Mouse (Mus musculus): Measurements from ENCODE around the gene Ccdc73. TPM values are rescaled to one million over a fixed set of nuclear protein-coding genes. Genes with fewer than 3 reads are reported as not detected.

Ccdc73 gene
- total and polyA plus RNA-seq, 3 experiments = 0.08 to 0.43 TPM; not detected in 1

GRCm38 (mm10) chr2:105037956-105038569 is 170.5 kb downstream of the Ccdc73 start:
- H3K4me3 ChIP-seq (ENCODE audit: control insufficient read depth in 1 of 2, insufficient read depth in 1 of 2, low read depth in 2 of 2, low read length in 2 of 2) = no peak overlapping the region
- no peak for DNase-seq (ENCODE audit: low read depth, low spot score)
- H3K4me1 ChIP-seq (ENCODE audit: control insufficient read depth in 1 of 2, insufficient read depth in 2 of 2, low read length in 2 of 2) = peaks cover 0 to 3% of the 10 kb centered on the region in 2 experiments; a peak in 1 of 4 replicates
- no peaks in the 10 kb centered on the region for H3K79me2 ChIP-seq (ENCODE audit: control insufficient read depth, insufficient read depth, low read length, poor library complexity)
- H3K27me3 ChIP-seq (ENCODE audit: control insufficient read depth in 1 of 2, insufficient read depth in 2 of 2, low read length in 2 of 2) = peaks cover 8 to 19% of the 10 kb centered on the region in 2 experiments
- peaks cover 0 to 5% of the 10 kb centered on the region in 2 experiments; a peak in 2 of 4 replicates for H3K36me3 ChIP-seq (ENCODE audit: control insufficient read depth in 1 of 2, insufficient read depth in 2 of 2, low read length in 2 of 2)
- H3K9me3 ChIP-seq (replicated peaks; ENCODE audit: insufficient read depth, low read length) = no peaks in the 10 kb centered on the region
- H3K9ac ChIP-seq (ENCODE audit: control insufficient read depth, low read depth, low read length, poor library complexity, severe bottlenecking) = no peak overlapping the region
- TF ChIP-seq CHD1 (IDR thresholded peaks at IDR 0.05; ENCODE audit: low read depth, low read length) (no peak), MYB (IDR thresholded peaks at IDR 0.05; ENCODE audit: low read depth, low read length) (no peak), NELFE (IDR thresholded peaks at IDR 0.05; ENCODE audit: low read depth, low read length) (no peak), ETS1 (IDR thresholded peaks at IDR 0.05; ENCODE audit: low read depth, low read length) (no peak), TBP (IDR thresholded peaks at IDR 0.05; ENCODE audit: low read depth, low read length) (no peak), ZKSCAN1 (IDR thresholded peaks at IDR 0.05; ENCODE audit: low read depth, low read length) (no peak), UBTF (IDR thresholded peaks at IDR 0.05; ENCODE audit: borderline replicate concordance, insufficient read depth, low read depth, low read length) (no peak), BHLHE40 (IDR thresholded peaks at IDR 0.05; ENCODE audit: borderline replicate concordance, low read depth, low read length) (no peak), MYC (IDR thresholded peaks at IDR 0.05; ENCODE audit: low read depth, low read length) (no peak), ZC3H11A (IDR thresholded peaks at IDR 0.05; ENCODE audit: low read depth, low read length) (no peak)
- H3K27ac ChIP-seq (ENCODE audit: control insufficient read depth, low read depth, low read length) = no peak overlapping the region

DNA sequence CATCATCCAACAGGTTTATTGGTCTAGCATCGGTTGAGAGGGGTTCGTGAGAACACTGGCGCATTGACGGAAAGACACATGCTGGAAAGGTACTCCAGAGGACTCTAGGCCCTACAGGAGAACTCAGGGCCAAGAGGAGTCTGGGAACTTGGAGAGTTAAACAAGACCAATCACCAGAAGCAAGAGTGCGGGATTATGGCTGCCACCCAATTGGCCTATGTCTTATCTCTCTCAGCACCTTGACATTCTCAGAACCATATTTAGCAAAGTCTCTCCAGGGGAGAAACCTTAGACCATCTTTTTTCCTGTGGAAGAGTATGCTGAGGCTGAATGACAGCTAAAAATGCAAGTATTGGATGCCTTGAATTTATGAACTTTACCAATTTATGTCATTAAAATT is 171.3 kb downstream of the Ccdc73 start:
- Histone ChIP-seq H3K79me2 (ENCODE audit: control insufficient read depth, insufficient read depth, low read length, poor library complexity) (no peaks in the 10 kb centered on the region), H3K27me3 (ENCODE audit: control insufficient read depth in 1 of 2, insufficient read depth in 2 of 2, low read length in 2 of 2) (peaks cover 8 to 18% of the 10 kb centered on the region in 2 experiments), H3K4me3 (ENCODE audit: control insufficient read depth in 1 of 2, insufficient read depth in 1 of 2, low read depth in 2 of 2, low read length in 2 of 2) (no peak overlapping the region), H3K27ac (ENCODE audit: control insufficient read depth, low read depth, low read length) (no peak overlapping the region), H3K36me3 (ENCODE audit: control insufficient read depth in 1 of 2, insufficient read depth in 2 of 2, low read length in 2 of 2) (peaks cover 0 to 5% of the 10 kb centered on the region in 2 experiments; a peak in 2 of 4 replicates), H3K9me3 (replicated peaks; ENCODE audit: insufficient read depth, low read length) (no peaks in the 10 kb centered on the region), H3K4me1 (ENCODE audit: control insufficient read depth in 1 of 2, insufficient read depth in 2 of 2, low read length in 2 of 2) (peaks cover 0 to 3% of the 10 kb centered on the region in 2 experiments; a peak in 1 of 4 replicates), H3K9ac (ENCODE audit: control insufficient read depth, low read depth, low read length, poor library complexity, severe bottlenecking) (no peak overlapping the region)
- no peak for TF ChIP-seq SMC3 (IDR thresholded peaks at IDR 0.05; ENCODE audit: low read depth, low read length)
- TF ChIP-seq GATA1 (IDR thresholded peaks at IDR 0.05; ENCODE audit: low read depth, low read length) = peak; percentile 52
- TF ChIP-seq ELF1 (IDR thresholded peaks at IDR 0.05; ENCODE audit: low read depth, low read length) = no peak
- TF ChIP-seq NELFE (IDR thresholded peaks at IDR 0.05; ENCODE audit: low read depth, low read length) = no peak
- TF ChIP-seq ZNF384 (IDR thresholded peaks at IDR 0.05; ENCODE audit: low read depth, low read length) = no peak
- TF ChIP-seq POLR2A (IDR thresholded peaks at IDR 0.05; ENCODE audit: control insufficient read depth in 1 of 2, insufficient read depth in 1 of 2, low read depth in 1 of 2, low read length in 2 of 2, poor library complexity in 1 of 2) = no peak
- no peak for TF ChIP-seq MXI1 (IDR thresholded peaks at IDR 0.05; ENCODE audit: low read depth, low read length)
- no peak for TF ChIP-seq NRF1 (IDR thresholded peaks at IDR 0.05; ENCODE audit: insufficient read depth, low read depth, low read length, poor library complexity, severe bottlenecking)
- TF ChIP-seq USF1 (IDR thresholded peaks at IDR 0.05; ENCODE audit: low read depth, low read length) = no peak
- no peak for TF ChIP-seq MAZ (IDR thresholded peaks at IDR 0.05; ENCODE audit: low read depth, low read length)
- TF ChIP-seq EP300 (IDR thresholded peaks at IDR 0.05; ENCODE audit: low read depth in 1 of 2, low read length in 2 of 2) = peak; percentile 16 to 35; a peak in 2 of 4 replicates
- TF ChIP-seq CHD1 (IDR thresholded peaks at IDR 0.05; ENCODE audit: low read depth, low read length) = no peak
- no peak for TF ChIP-seq RCOR1 (IDR thresholded peaks at IDR 0.05; ENCODE audit: low read depth, low read length)
- TF ChIP-seq USF2 (IDR thresholded peaks at IDR 0.05; ENCODE audit: borderline replicate concordance in 1 of 2, insufficient read depth in 1 of 2, low read depth in 1 of 2, low read length in 2 of 2) = no peak
- no peak for TF ChIP-seq MYC (IDR thresholded peaks at IDR 0.05; ENCODE audit: low read depth, low read length)
- TF ChIP-seq JUND (IDR thresholded peaks at IDR 0.05; ENCODE audit: low read depth, low read length) = no peak
- no peak for TF ChIP-seq MAX (IDR thresholded peaks at IDR 0.05; ENCODE audit: low read length)
- no peak for TF ChIP-seq RAD21 (IDR thresholded peaks at IDR 0.05; ENCODE audit: low read depth, low read length)
- no peak for TF ChIP-seq ZC3H11A (IDR thresholded peaks at IDR 0.05; ENCODE audit: low read depth, low read length)
- peak; percentile 47 for TF ChIP-seq TAL1 (IDR thresholded peaks at IDR 0.05; ENCODE audit: low read length)
- TF ChIP-seq TCF12 (IDR thresholded peaks at IDR 0.05; ENCODE audit: low read depth, low read length) = peak; percentile 48; the same call in 1 of the 2 replicates
- no peak for TF ChIP-seq MAFK (IDR thresholded peaks at IDR 0.05; ENCODE audit: borderline replicate concordance, low read depth, low read length)
- no peak for TF ChIP-seq UBTF (IDR thresholded peaks at IDR 0.05; ENCODE audit: borderline replicate concordance, insufficient read depth, low read depth, low read length)
- peak; percentile 60 for DNase-seq (ENCODE audit: low read depth, low spot score)

Data from MEL (cell line).